Mouse (Mus musculus) urinary bladder, postnatal 25 days (tissue): ENCODE measurements around the gene Gm15155.
"Not testable (repeated sequence)": the region's sequence is repeated elsewhere in the genome, so short reads cannot be mapped to it uniquely, and the experiment has no call there.

Source experiments
- DNase-seq: peaks from one replicate; pipeline ENCODE4 v3.0.0; 2022; ENCODE audit warnings: low spot score

Gm15155 gene

DNA sequence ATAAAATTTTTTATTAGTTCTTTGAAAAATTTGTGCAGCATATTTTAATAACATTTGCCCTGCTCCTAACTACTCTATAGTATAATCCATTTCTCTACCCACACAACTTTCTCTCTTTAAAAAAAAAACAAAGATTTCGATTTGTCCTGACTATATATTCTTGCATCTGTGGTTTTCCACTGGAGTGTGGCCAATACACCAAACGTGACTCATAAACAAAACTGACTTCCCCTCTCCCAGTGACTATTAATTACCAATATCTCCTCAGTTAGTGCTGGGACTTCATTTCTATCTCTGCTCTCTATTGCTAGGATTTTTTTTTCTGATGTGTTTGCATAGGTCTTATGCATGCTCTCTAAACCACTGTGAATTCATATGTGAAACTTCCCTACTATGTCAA is 531.2 kb downstream of the Gm15155 start:
- no peak for DNase-seq

DNA sequence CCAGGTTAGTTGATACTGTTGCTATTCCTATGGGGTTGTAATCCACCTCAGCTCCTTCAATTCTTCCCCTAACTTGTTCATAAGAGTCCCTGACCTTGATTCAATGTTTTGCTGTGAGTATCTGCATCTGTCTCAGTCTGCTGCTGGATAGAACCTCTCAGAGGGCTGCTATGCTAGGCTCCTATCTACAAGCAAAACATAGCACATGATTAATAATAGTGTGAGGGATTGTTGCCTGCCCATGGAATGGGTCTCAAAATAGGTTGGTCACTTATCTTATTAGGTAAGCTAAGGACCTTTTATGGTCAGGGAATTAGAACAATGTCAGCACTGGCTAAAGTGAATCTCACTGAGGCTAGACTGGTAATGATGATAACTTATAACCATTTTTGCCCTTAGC is 547.0 kb downstream of the Gm15155 start:
- DNase-seq: no peak

DNA sequence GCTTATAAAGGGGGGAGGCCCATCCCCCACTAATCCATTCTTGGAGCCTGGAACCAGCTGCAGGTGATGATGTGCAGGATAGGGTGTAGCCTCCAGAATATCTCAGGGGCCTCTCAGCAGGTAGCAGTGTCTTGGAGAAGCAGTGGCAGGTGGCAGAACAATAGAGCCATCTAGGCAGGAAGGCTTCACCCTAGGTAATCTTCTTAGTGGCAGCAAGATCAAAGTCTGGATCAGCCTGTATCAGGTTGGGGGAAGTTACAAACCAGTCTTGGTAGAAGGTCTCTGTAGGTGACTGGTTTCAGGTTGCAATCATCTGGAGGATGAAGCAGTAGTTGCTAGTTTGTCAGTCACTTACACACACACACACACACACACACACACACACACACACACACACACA is 679.3 kb downstream of the Gm15155 start:
- DNase-seq: not testable (repeated sequence)
